Mouse (Mus musculus): ENCODE data around the gene Pecam1. TPM values are rescaled to one million over a fixed set of nuclear protein-coding genes. Genes with fewer than 3 reads are reported as not detected.

The Pecam1 gene
- polyA plus RNA-seq, 1 experiment from 2014 or later = 0.05 TPM

DNA sequence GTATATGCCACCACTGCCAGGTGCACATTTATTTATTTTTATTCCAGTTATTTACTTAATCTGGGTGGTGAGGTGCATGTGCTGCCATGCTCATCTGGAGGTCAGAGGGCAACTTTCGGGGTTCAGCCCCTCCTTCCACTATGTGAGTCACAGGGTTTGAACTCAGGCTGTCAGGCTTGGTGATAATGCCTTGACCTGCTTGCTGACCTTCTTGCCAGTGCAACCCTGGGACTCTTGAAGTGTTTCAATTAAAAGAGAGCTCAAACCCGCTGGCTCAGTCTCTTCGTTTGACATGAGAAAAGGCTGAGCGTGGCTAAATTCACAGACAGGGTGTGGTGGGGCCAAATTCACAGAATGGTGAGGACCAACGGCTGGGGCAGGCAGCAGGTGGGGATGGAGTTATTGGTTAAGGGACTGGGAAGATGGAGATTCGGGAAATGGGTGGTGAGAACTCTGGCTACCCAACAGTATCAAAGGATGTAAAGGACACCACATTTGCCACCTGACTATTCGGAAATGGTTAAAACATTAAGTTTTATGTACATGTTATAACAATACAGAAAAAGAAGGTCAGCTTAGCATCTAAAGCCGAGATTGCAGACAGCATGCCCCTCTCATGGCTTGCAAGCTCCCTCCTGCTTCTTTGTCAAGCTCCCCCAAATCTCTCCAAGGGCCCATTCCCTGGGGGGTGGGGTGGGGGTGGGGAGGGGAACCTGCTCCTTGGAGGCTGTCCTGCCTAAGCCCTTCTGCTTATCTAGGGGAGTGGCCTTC, 81.1 kb downstream of the Pecam1 start:
- no peak for TF ChIP-seq CTCF (IDR thresholded peaks at IDR 0.05)
- in situ Hi-C loops (cut with MboI; ENCODE audit: low pct_unique_long_range_greater_than_20kb) = loop anchor here (25.0 kb wide), 1 partner anchor 293 kb away; no protein-coding TSS in a partner anchor
- no peaks in the 10 kb centered on the region for H3K27me3 ChIP-seq
- ChIA-PET POLR2A (no interaction called here), CTCF (no interaction called here)
- DNase-seq (ENCODE audit: low read depth, low spot score) (no peak), ATAC-seq (no peak)

GRCm38 (mm10) chr11:106668336-106668735, 82.1 kb downstream of the Pecam1 start:
- TF ChIP-seq CTCF (IDR thresholded peaks at IDR 0.05) = no peak
- ChIA-PET CTCF (no interaction called here), POLR2A (no interaction called here)
- ATAC-seq (no peak), DNase-seq (ENCODE audit: low read depth, low spot score) (no peak)
- no peaks in the 10 kb centered on the region for H3K27me3 ChIP-seq
- in situ Hi-C loops (cut with MboI; ENCODE audit: low pct_unique_long_range_greater_than_20kb) = loop anchor here (25.0 kb wide), 1 partner anchor 294 kb away; no protein-coding TSS in a partner anchor

- CTCF ChIA-PET = no interaction called here
- no peak for TF ChIP-seq CTCF (IDR thresholded peaks at IDR 0.05)
- no peaks in the 10 kb centered on the region for H3K27me3 ChIP-seq
- no peak for DNase-seq (ENCODE audit: low read depth, low spot score)
- ATAC-seq = no peak
- in situ Hi-C loops (cut with MboI; ENCODE audit: low pct_unique_long_range_greater_than_20kb) = loop anchor here (25.0 kb wide), 1 partner anchor 294 kb away; no protein-coding TSS in a partner anchor
- POLR2A ChIA-PET = no interaction called here
Measured at GRCm38 (mm10) chr11:106667855-106668254, 82.6 kb downstream of the Pecam1 start.

DNA sequence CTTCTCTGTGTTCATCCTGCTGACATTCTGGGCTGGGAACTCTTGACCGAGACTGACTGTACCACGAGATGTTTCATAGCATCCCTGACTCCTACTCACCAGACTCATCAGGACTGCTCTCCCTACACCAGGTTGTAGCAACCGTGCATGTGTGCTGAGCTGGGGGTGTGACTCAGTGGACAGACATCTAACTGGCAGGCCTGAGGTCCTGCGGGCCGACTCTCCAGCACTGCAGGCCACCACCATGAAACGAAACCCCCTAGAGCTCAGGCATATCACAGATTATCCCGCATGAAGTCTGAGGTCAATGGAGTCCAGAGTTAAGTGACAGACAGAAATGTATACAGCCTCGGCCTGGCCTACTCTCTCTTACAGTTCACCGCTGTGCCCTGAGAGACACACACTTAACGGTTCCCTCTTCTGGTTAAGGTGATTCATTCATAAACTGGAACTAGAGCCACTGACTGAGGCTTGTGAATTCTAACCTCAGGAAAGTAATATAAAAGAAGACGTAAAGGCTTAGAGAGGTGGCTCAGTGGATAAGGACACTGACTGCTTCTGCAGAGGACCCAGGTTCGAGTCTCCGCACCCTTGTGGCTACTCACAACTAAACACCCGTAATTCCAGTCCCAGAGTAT, 83.8 kb downstream of the Pecam1 start:
- ChIA-PET CTCF (interaction anchor here (0.6 to 0.7 kb wide), 2 partner anchors 11 to 56 kb away, joined by 3 read pairs; no protein-coding TSS in a partner anchor), POLR2A (interaction anchor here (0.6 kb wide), 1 partner anchor 16 kb away, joined by 3 read pairs; no protein-coding TSS in a partner anchor)
- DNase-seq (ENCODE audit: low read depth, low spot score) = peak; percentile 60
- TF ChIP-seq CTCF (IDR thresholded peaks at IDR 0.05) = no peak
- in situ Hi-C loops (cut with MboI; ENCODE audit: low pct_unique_long_range_greater_than_20kb) = loop anchor here (25.0 kb wide), 1 partner anchor 296 kb away; no protein-coding TSS in a partner anchor
- H3K27me3 ChIP-seq = no peaks in the 10 kb centered on the region
- peak; percentile 70 for ATAC-seq

- DNase-seq (ENCODE audit: low read depth, low spot score) (no peak), ATAC-seq (no peak)
- ChIA-PET POLR2A (no interaction called here), CTCF (interaction anchor here (0.6 to 0.7 kb wide), 2 partner anchors 12 to 57 kb away, joined by 3 read pairs; no protein-coding TSS in a partner anchor)
- TF ChIP-seq CTCF (IDR thresholded peaks at IDR 0.05) = no peak
- in situ Hi-C loops (cut with MboI; ENCODE audit: low pct_unique_long_range_greater_than_20kb) = loop anchor here (25.0 kb wide), 1 partner anchor 296 kb away; no protein-coding TSS in a partner anchor
- H3K27me3 ChIP-seq = no peaks in the 10 kb centered on the region
Measured at GRCm38 (mm10) chr11:106665841-106666240, 84.6 kb downstream of the Pecam1 start.

DNA sequence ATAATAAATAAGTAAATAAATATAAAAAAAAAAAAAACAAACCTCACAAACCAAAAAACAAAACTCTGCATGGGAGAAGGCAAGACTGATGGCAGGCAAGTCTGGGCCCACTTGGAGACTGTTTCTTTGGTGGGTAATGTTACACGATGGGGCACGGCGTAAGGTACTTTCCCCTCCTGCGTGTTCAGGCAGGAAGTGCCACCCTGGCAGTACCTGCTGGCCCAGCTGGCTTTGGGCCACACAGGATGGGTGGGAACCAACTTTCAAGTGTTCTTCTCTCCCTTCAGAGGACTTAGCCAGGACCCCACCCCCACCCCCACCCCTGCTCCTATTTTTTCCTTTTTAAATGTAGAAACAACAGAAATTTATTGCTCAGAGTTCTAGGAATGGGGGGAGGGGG, 85.1 kb downstream of the Pecam1 start:
- H3K27me3 ChIP-seq = no peaks in the 10 kb centered on the region
- ATAC-seq (no peak), DNase-seq (ENCODE audit: low read depth, low spot score) (no peak)
- ChIA-PET CTCF (no interaction called here), POLR2A (no interaction called here)
- no peak for TF ChIP-seq CTCF (IDR thresholded peaks at IDR 0.05)
- in situ Hi-C loops (cut with MboI; ENCODE audit: low pct_unique_long_range_greater_than_20kb) = loop anchor here (25.0 kb wide), 1 partner anchor 297 kb away; no protein-coding TSS in a partner anchor

DNA sequence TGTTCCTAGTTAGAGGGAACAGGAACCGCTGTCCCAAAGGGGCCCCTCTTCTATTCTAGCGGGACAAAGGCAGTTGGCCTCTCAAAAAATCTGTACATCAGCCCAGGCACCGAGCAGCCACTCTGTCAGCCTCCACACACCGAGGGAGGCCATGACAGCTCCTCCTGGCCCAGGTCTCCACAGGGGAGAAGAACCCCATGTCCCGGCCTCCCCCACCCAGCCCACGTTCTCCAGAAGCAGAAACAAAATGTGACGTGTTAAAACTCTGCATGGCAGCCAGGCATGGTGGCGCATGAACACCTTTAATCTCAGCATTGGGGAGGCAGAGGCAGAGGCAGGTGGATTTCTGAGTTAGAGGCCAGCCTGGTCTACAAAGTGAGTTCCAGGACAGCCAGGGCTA, 85.7 kb downstream of the Pecam1 start:
- no peaks in the 10 kb centered on the region for H3K27me3 ChIP-seq
- in situ Hi-C loops (cut with MboI; ENCODE audit: low pct_unique_long_range_greater_than_20kb) = loop anchor here (25.0 kb wide), 1 partner anchor 298 kb away; no protein-coding TSS in a partner anchor
- DNase-seq (ENCODE audit: low read depth, low spot score) = no peak
- ATAC-seq = no peak
- ChIA-PET CTCF (no interaction called here), POLR2A (no interaction called here)
- TF ChIP-seq CTCF (IDR thresholded peaks at IDR 0.05) = no peak

- H3K27me3 ChIP-seq = no peaks in the 10 kb centered on the region
- CTCF ChIA-PET = no interaction called here
- no peak for TF ChIP-seq CTCF (IDR thresholded peaks at IDR 0.05)
- POLR2A ChIA-PET = no interaction called here
- in situ Hi-C loops (cut with MboI; ENCODE audit: low pct_unique_long_range_greater_than_20kb) = loop anchor here (25.0 kb wide), 1 partner anchor 298 kb away; no protein-coding TSS in a partner anchor
- ATAC-seq = no peak
- DNase-seq (ENCODE audit: low read depth, low spot score) = no peak
Measured at GRCm38 (mm10) chr11:106663838-106664237, 86.6 kb downstream of the Pecam1 start.

DNA sequence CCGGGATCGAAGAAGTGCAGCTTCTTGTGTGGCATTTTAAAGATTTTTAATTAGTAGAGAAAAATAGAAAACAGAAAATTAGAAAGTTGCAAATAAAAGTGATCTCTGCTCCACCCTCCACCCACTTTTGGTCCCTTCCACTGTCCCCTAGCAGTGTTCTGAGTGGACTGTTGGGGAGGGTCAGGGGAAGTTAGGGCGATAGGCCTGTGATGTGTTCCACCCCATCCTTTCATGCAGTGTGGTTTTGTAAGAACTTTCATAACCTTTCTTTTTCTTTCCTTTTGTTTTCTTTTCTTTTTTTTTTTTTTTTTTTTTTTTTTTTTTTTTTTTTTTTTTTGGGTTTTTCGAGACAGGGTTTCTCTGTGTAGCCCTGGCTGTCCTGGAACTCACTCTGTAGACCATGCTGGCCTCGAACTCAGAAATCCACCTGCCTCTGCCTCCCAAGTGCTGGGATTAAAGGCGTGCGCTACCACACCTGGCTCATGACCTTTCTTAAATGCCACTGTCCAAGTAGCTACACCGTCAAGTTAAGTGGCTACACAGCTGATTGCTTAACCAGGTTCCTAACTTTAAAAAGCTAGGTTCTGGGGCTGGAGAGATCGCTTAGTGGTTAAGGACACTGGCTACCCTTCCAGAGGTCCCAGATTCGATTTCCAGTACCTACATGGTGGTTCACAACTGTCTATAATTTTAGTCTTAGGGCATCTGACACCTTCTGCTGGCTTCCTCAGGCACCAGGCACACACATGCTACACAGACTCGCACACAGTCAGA, 87.6 kb downstream of the Pecam1 start:
- POLR2A ChIA-PET = no interaction called here
- CTCF ChIA-PET = interaction anchor here (1.1 kb wide), 1 partner anchor 22 kb away, joined by 3 read pairs; no protein-coding TSS in a partner anchor
- DNase-seq (ENCODE audit: low read depth, low spot score) (no peak), ATAC-seq (no peak)
- no peaks in the 10 kb centered on the region for H3K27me3 ChIP-seq
- no peak for TF ChIP-seq CTCF (IDR thresholded peaks at IDR 0.05)
- in situ Hi-C loops (cut with MboI; ENCODE audit: low pct_unique_long_range_greater_than_20kb) = loop anchor here (25.0 kb wide), 1 partner anchor 299 kb away; no protein-coding TSS in a partner anchor

DNA sequence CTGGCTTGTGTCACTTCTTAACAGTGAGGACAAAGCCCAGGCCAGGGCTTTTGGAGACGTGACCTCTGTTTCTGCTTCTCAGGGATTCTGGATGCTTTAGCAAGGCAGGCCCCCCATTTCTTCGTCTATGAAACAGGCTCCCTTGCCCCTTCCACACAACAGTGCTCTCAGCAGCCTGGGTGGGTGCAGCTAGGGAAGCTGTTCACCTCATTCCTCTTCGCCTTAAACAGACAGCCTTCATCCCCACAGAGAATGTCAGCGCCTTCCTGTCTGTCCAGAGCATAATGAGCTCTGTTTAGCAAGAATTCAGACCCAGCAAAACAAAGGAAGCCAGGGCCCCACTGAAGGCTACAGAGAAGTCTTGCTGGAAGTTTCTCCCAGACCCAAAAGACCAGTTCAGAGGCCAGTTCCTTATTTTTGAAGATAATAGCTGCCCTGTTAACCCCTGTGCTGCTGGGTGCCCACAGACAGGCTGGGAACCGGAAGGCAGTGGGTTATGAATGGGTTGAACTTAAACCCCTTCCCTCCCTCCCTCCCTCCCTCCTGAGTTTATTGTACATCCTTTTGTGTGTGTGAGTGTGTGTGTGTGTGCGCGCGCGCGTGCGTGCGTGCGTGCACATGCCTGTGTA, 89.9 kb downstream of the Pecam1 start:
- H3K27me3 ChIP-seq = no peaks in the 10 kb centered on the region
- in situ Hi-C loops (cut with MboI; ENCODE audit: low pct_unique_long_range_greater_than_20kb) = loop anchor here (25.0 kb wide), 1 partner anchor 302 kb away; no protein-coding TSS in a partner anchor
- ATAC-seq (no peak), DNase-seq (ENCODE audit: low read depth, low spot score) (no peak)
- ChIA-PET CTCF (interaction anchor here (3.4 kb wide), 1 partner anchor 81 kb away, joined by 20 read pairs; no protein-coding TSS in a partner anchor), POLR2A (interaction anchor here (0.6 kb wide), 2 partner anchors 9 to 86 kb away, joined by 3 to 4 read pairs; no protein-coding TSS in a partner anchor)
- TF ChIP-seq CTCF (IDR thresholded peaks at IDR 0.05) = no peak

Data from Patski (cell line).